14 mouse cellular contexts compared by ENCODE assay signal in the genomic region with DNA sequence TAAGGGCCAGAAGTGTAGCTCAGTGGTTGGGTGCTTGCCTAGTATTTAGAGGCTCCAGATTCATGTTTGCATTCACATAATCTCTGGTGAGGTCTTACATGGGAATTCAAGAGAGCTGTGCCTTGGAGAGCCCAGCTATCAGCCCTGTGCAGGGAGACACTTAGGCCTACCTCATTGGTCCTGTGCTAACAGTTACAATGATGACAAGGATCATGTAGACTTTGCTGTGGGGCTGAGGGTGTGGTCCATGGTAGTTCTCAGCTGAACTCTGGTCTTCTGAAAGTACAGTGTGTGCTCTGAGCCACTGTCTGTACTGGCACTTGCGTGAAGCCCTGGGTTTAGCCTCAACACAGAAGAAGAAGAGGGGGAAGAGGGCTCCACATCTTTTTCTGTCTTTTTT.
"Had no signal": no experiment of that assay in that cellular context is flagged by ENCODE, and none has a peak within 500 bp of the region (broad histone marks: within the 10 kb centered on the region; RNA-seq: fewer than 3 reads in every experiment).

No protein-coding gene starts in this region.

- H3K27ac ChIP-seq: layer of hippocampus, adult 2 months; limb, embryonic 12.5 days; lung, embryonic 15.5 days; macrophage; midbrain, embryonic 13.5 days; neural tube, embryonic 12.5 days had no signal

- H3K9me3 ChIP-seq: limb, embryonic 12.5 days; lung, embryonic 15.5 days; midbrain, embryonic 13.5 days; neural tube, embryonic 12.5 days had no signal

- H3K36me3 ChIP-seq: limb, embryonic 12.5 days; lung, embryonic 15.5 days; midbrain, embryonic 13.5 days; neural tube, embryonic 12.5 days had no signal

- H3K9ac ChIP-seq: limb, embryonic 12.5 days; lung, embryonic 15.5 days; midbrain, embryonic 13.5 days; neural tube, embryonic 12.5 days had no signal

- H3K4me2 ChIP-seq: limb, embryonic 12.5 days; lung, embryonic 15.5 days; midbrain, embryonic 13.5 days; neural tube, embryonic 12.5 days had no signal

- DNase-seq: kidney, adult 11 months; kidney, postnatal 10 days; kidney, postnatal 4 days; lung, postnatal 14 days; right cerebral cortex, postnatal 4 days; thymus, adult 18-20 months; thymus, postnatal 36 days had no signal

- H3K27me3 ChIP-seq: limb, embryonic 12.5 days; lung, embryonic 15.5 days; midbrain, embryonic 13.5 days; neural tube, embryonic 12.5 days had no signal

- ATAC-seq: midbrain, embryonic 13.5 days had no signal

- H3K4me1 ChIP-seq: limb, embryonic 12.5 days; lung, embryonic 15.5 days; midbrain, embryonic 13.5 days; neural tube, embryonic 12.5 days had no signal

- H3K4me3 ChIP-seq: layer of hippocampus, adult 2 months; limb, embryonic 12.5 days; lung, embryonic 15.5 days; midbrain, embryonic 13.5 days; myocyte; neural tube, embryonic 12.5 days had no signal
